Mouse (Mus musculus) stomach, embryonic 14.5 days (tissue): ENCODE measurements around the gene Rab36. TPM values are rescaled to one million over a fixed set of nuclear protein-coding genes. Genes with fewer than 3 reads are reported as not detected.

ENCODE experiments used
- ATAC-seq: fragments of 200-750 bp; cut with Nextera tagmentation; 2 replicates; pipeline ENCODE4 v1.8.0; 2017; ENCODE audit warnings: low read depth, moderate TSS enrichment; ENCODE audit not compliant: insufficient number of reproducible peaks, insufficient read depth, low FRiP score
- H3K27ac ChIP-seq: fragments of 300-500 bp; sonication (generic); 2 replicates; pipeline ENCODE4 v1.5.1; 2014; ENCODE audit warnings: mild to moderate bottlenecking, low read length, moderate library complexity, mixed read lengths
- H3K27me3 ChIP-seq: fragments of 300-500 bp; sonication (generic); 2 replicates; pipeline ENCODE4 v1.6.1; 2014; ENCODE audit warnings: low read length, control low read depth, mixed read lengths; ENCODE audit not compliant: control insufficient read depth, insufficient read depth
- H3K36me3 ChIP-seq: fragments of 300-500 bp; sonication (generic); 2 replicates; pipeline ENCODE4 v1.6.1; 2014; ENCODE audit warnings: mild to moderate bottlenecking, control low read depth, low read length, moderate library complexity, mixed read lengths; ENCODE audit not compliant: control insufficient read depth, insufficient read depth
- H3K4me1 ChIP-seq: fragments of 300-500 bp; sonication (generic); 2 replicates; pipeline ENCODE4 v1.6.1; 2014; ENCODE audit warnings: low read length, control low read depth, mixed read lengths; ENCODE audit not compliant: control insufficient read depth, insufficient read depth
- H3K4me2 ChIP-seq: fragments of 300-500 bp; sonication (generic); replicated peaks from 2 replicates; pipeline ENCODE4 v1.6.1; 2014; ENCODE audit warnings: low read depth, low read length, control low read depth
- H3K4me3 ChIP-seq: fragments of 300-500 bp; sonication (generic); 2 replicates; pipeline ENCODE4 v1.5.1; 2014; ENCODE audit warnings: low read depth, low read length, control low read depth
- H3K9ac ChIP-seq: fragments of 300-500 bp; sonication (generic); replicated peaks from 2 replicates; pipeline ENCODE4 v1.6.1; 2014; ENCODE audit warnings: low read depth, mild to moderate bottlenecking, control low read depth, low read length, moderate library complexity, mixed read lengths
- H3K9me3 ChIP-seq: fragments of 300-500 bp; sonication (generic); 2 replicates; pipeline ENCODE4 v1.6.1; 2016; ENCODE audit warnings: low read depth, low read length, control low read depth; ENCODE audit not compliant: control insufficient read depth
- WGBS: fragments of 180-500 bp; shearing (Covaris S2); extraction: QIAGEN DNeasy Blood & Tissue Kit; methylation state at CpG from one replicate; pipeline ENCODE4 v1.1.7; 2014; 5-methylcytosine and 5-hydroxymethylcytosine counted together
- polyA plus RNA-seq: library from polyadenylated mRNA; unstranded; fragments of >200 nt; fragmentation: Nextera tagmentation; extraction: Ambion mirVana; gene quantifications from 2 replicates; pipeline ENCODE4 v1.2.1, GENCODE M21; 2014

Gene Rab36
- polyA plus RNA-seq, 1 experiment from 2014 or later: 12.6 TPM

DNA sequence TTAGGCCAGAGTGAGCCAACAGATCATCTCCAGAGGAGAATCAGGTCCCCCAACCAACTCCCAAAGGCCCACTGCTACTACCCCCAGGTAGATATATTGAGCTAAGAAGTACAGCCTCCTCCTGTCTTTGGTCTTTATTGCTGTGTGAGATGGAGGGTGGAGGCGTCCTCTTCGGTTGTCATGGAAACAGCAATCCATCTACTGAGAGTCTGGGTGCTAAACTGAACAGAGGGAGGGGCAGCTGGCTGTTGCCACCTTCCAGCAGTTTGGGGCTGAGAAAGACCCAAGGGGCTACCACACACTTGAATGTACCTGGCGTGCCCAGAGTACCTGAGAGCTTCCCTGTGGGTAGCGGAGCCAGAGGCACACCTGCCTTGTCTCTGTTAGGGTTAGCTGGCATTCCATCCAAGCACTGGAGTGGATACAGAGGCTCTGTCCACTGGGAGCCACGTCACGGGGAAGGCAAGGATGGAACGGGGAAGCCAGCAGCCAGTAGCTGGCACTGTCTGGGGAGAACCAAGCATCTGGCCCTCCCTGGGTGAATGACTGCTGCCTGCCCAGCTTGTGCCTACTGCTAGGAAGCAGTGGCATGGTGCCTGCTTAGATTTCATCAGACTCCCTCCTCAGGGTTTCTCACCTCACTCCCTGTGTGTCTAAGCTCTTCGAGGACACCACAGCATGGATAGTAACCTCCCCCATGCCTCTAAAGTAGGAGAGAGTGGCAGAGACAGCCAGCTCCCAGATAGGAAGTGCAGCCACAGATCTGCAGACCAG, 29.8 kb upstream of the Rab36 start:
- no peak for ATAC-seq
- Histone ChIP-seq H3K36me3 (no peaks in the 10 kb centered on the region), H3K27ac (no peak overlapping the region), H3K9me3 (no peaks in the 10 kb centered on the region), H3K4me3 (no peak overlapping the region), H3K27me3 (no peaks in the 10 kb centered on the region), H3K9ac (no peak overlapping the region), H3K4me2 (no peak overlapping the region), H3K4me1 (peaks cover 3% of the 10 kb centered on the region; the same call in 1 of the 2 replicates)
- 64% methylated on average over 8 of the region's 8 CpGs for WGBS

DNA sequence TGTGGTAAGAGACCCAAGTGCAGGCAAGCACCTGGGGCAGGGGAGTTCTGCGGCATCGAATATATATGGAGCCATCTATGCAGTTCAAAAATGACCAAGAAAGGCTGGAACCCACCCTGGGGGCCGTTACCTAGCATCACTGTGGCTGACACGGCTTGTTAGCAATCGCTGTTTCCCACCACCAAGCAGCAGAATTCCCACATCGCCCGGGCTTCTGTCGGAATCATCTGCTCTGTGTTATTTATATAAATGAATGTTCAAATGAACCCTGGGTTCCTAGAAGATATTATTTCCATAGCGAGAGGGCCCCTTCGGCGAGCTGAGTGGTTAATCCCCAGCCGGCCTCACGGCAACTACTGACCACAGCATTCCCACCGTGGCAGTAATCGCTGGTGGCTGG, 26.2 kb upstream of the Rab36 start:
- ATAC-seq: no peak
- 81% methylated on average over 15 of the region's 15 CpGs for WGBS

DNA sequence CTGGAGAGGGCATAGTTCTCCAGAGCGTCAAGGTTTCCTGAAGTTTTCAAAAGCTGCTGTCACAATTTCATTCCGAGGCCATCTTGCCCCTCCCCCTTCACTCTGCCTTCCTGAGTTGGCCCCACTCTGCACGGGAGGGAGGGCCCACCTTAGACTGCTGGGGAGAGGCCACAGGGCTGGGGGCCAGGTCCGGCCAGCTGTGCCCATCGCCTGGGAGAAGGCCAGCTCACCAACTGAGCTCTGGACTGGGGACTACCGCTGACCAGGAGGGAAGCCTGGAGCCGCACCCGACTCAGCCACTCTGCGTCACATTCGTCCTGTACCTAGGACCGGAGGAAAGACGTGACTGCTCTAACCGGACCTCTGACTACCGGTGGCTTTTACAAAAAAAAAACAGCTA, 21.4 kb upstream of the Rab36 start:
- Histone ChIP-seq H3K4me2 (no peak overlapping the region), H3K9ac (no peak overlapping the region), H3K9me3 (no peaks in the 10 kb centered on the region), H3K4me3 (no peak overlapping the region), H3K27ac (no peak overlapping the region), H3K4me1 (no peaks in the 10 kb centered on the region), H3K36me3 (no peaks in the 10 kb centered on the region), H3K27me3 (no peaks in the 10 kb centered on the region)
- WGBS: 68% methylated on average over 14 of the region's 14 CpGs
- no peak for ATAC-seq

More for the DNA sequence above, 26.2 kb upstream of the Rab36 start:
- Histone ChIP-seq H3K4me2 (no peak overlapping the region), H3K4me3 (no peak overlapping the region), H3K27ac (no peak overlapping the region), H3K9ac (no peak overlapping the region), H3K4me1 (no peaks in the 10 kb centered on the region), H3K9me3 (no peaks in the 10 kb centered on the region), H3K36me3 (no peaks in the 10 kb centered on the region), H3K27me3 (no peaks in the 10 kb centered on the region)

DNA sequence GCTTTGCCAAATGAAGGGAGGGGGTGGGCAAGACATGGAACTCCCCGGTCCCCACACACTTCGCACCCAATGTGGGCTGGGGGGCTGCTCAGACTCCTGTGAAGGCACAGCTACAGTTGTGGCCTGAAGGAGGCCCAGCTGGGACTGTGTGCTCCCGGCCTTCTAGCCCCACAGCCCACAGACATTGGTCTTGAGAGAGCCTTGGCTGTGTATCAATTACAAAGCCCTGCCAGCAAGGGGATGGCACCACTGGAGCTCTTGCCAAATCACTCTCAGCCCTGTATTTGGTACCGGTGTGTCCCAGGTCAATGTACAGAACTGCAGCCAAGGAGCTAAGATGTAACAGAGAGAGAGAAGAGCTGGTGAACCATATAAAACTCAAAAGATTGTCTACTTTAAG, 20.4 kb upstream of the Rab36 start:
- 88% methylated on average over 4 of the region's 4 CpGs for WGBS
- no peaks in the 10 kb centered on the region for H3K27me3 ChIP-seq
- H3K9me3 ChIP-seq: no peaks in the 10 kb centered on the region
- H3K9ac ChIP-seq: no peak overlapping the region
- H3K4me2 ChIP-seq: no peak overlapping the region
- no peak for ATAC-seq
- H3K36me3 ChIP-seq: no peaks in the 10 kb centered on the region
- H3K4me1 ChIP-seq: no peaks in the 10 kb centered on the region
- H3K4me3 ChIP-seq: no peak overlapping the region
- no peak overlapping the region for H3K27ac ChIP-seq

DNA sequence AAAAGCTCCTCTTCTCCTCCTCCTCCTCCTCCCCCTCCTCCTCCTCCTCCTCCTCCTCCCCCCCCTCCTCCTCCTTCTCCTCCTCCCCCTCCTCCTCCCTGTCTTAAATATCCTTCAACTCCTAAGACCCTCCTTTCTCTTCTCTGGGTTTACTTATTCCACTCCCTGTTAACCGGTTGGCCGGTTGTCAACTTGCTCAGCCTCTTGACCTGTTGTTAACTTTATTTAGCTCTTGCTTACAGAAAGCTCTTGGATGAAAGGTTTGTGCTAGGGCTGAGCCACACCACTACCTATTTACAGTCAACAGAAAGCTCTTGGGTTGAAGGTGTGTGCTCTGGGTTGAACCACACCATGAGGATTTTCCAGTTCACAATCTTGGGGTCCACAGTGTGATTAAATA, 16.6 kb upstream of the Rab36 start:
- Histone ChIP-seq H3K9me3 (no peaks in the 10 kb centered on the region), H3K27me3 (no peaks in the 10 kb centered on the region), H3K36me3 (no peaks in the 10 kb centered on the region), H3K4me1 (no peaks in the 10 kb centered on the region), H3K9ac (no peak overlapping the region), H3K4me3 (no peak overlapping the region), H3K27ac (no peak overlapping the region), H3K4me2 (no peak overlapping the region)
- no peak for ATAC-seq
- WGBS: 17% methylated on average over 2 of the region's 2 CpGs

DNA sequence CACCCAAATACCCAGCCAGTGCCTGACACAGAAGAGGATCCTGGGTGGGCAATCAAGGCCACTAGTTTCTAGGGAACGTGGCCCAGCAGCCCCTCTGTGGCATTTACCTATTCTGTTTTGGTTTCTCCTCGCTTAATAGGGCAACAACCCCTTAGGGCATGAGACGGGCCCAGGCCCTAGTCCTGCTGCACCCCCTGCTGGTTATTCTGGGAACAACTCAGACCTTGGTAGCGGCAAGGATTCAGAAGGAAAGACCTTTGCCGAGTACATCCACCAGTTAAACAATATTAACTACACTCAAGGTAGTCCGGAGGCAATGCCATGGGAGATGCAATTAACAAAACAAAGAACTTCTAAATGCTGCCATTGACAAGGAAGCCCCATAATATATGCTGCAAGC, 15.7 kb upstream of the Rab36 start:
- Histone ChIP-seq H3K36me3 (no peaks in the 10 kb centered on the region), H3K4me1 (no peaks in the 10 kb centered on the region), H3K27ac (no peak overlapping the region), H3K4me2 (no peak overlapping the region), H3K9me3 (no peaks in the 10 kb centered on the region), H3K9ac (no peak overlapping the region), H3K27me3 (no peaks in the 10 kb centered on the region), H3K4me3 (no peak overlapping the region)
- ATAC-seq: no peak; the same call in 1 of the 2 replicates
- 15% methylated on average over 6 of the region's 6 CpGs for WGBS

DNA sequence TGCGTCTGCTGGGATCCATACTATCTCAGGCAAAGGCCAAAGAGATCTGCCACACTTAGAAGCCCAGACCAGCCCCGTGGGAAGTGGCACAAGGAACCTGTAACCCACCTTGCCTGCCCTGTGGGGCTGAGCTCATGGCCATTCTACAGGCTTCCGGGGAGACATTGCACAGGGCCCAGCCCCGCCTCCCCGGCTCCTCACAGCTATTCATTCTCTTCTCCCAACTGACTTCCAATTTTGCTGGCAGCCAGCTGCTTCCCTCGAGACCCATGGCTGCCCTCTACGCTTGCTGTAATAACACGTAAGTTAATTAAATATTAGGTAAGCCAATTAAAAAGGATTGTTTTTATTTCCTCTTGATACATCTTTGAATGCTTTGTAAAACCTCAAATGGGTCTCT, 10.4 kb upstream of the Rab36 start:
- no peak overlapping the region for H3K4me2 ChIP-seq
- H3K9me3 ChIP-seq: no peaks in the 10 kb centered on the region
- ATAC-seq: no peak
- no peaks in the 10 kb centered on the region for H3K27me3 ChIP-seq
- no peak overlapping the region for H3K4me3 ChIP-seq
- H3K36me3 ChIP-seq: no peaks in the 10 kb centered on the region
- 68% methylated on average over 8 of the region's 8 CpGs for WGBS
- H3K4me1 ChIP-seq: no peaks in the 10 kb centered on the region
- H3K27ac ChIP-seq: no peak overlapping the region
- no peak overlapping the region for H3K9ac ChIP-seq

DNA sequence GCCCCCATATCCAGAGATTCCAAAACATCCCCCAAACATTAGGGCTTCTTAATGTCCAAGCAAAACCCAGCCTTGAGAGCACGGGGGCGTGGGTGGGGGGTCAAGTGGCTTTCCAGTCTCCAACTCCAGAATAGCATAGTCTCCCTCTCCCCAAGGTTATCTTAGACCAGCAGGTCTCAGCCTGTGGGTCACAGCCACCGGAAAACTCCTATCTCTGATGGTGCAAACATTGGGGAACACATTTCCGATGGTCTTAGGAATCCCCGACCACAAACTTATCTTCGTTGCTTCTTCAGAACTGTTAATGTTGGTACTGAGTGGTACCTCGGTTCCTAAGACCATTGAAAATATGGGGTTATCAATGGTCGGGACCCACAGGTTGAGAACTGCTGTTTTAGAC, 8.1 kb upstream of the Rab36 start:
- WGBS: 83% methylated on average over 8 of the region's 8 CpGs
- no peak for ATAC-seq

DNA sequence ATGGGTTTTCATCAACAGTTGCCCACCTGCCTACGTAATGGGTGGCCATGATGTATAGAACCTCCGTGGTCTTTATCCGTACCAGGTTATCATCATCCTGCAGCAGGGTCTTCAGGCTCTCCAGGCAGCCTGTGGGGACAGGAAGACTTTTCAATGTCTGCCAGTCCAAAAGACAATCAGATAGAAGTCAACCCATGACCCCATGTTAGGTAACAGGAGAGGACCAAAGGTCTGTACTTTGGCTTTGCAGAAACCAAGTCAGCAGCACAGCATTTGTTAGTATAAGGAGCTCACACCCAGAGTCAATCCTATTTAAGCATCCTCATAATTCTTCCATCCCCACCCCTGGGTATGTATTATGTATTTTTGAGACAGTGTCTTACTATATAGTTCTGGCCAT, 7.2 kb upstream of the Rab36 start:
- Histone ChIP-seq H3K4me2 (no peak overlapping the region), H3K4me3 (no peak overlapping the region), H3K9me3 (no peaks in the 10 kb centered on the region), H3K27ac (no peak overlapping the region), H3K9ac (no peak overlapping the region), H3K4me1 (0 out of 2 replicates have a peak, but pooled peaks cover 4% of the 10 kb centered on the region), H3K36me3 (no peaks in the 10 kb centered on the region), H3K27me3 (no peaks in the 10 kb centered on the region)
- no peak for ATAC-seq
- 93% methylated on average over 3 of the region's 3 CpGs for WGBS

More for the DNA sequence above, 8.1 kb upstream of the Rab36 start:
- Histone ChIP-seq H3K4me2 (no peak overlapping the region), H3K9me3 (no peaks in the 10 kb centered on the region), H3K4me1 (0 out of 2 replicates have a peak, but pooled peaks cover 4% of the 10 kb centered on the region), H3K9ac (no peak overlapping the region), H3K27ac (no peak overlapping the region), H3K36me3 (no peaks in the 10 kb centered on the region), H3K4me3 (no peak overlapping the region), H3K27me3 (no peaks in the 10 kb centered on the region)
